Mouse (Mus musculus) Patski (cell line): ENCODE data around the gene Cuta. TPM values are rescaled to one million over a fixed set of nuclear protein-coding genes. Genes with fewer than 3 reads are reported as not detected.
"Not testable (repeated sequence)": the region's sequence is repeated elsewhere in the genome, so short reads cannot be mapped to it uniquely, and the experiment has no call there.

Experiments
- ATAC-seq: fragments of 100-300 bp; one replicate; pipeline ENCODE4 v1.8.0; 2021
- CTCF ChIA-PET: fragments of 350-600 bp; sonication (Branson Sonifier 250); formaldehyde crosslinking; loops from one replicate; lab custom pipeline; 2022; ENCODE audit warnings: inconsistent platforms; lab: Charles Lee
- POLR2A ChIA-PET: fragments of 350-600 bp; sonication (Branson Sonifier 250); formaldehyde crosslinking; loops from one replicate; lab custom pipeline; 2022; ENCODE audit warnings: antibody characterized with exemption, inconsistent platforms; lab: Charles Lee
- DNase-seq: peaks from one replicate; pipeline ENCODE4 v3.0.0-alpha.2; 2011; ENCODE audit warnings: low read depth, low spot score
- H3K27me3 ChIP-seq: fragments of 371-371 bp; one replicate; pipeline ENCODE4 v1.5.1; 2021
- CTCF ChIP-seq: fragments of 100-300 bp; IDR thresholded peaks from one replicate; pipeline ENCODE4 v1.5.1; 2021
- in situ Hi-C: fragments of 300-500 bp; cut with MboI; formaldehyde crosslinking; loops from 3 replicates; pipeline ENCODE4 v1.11.1; 2018; ENCODE audit warnings: low pct_unique_long_range_greater_than_20kb, mixed read lengths
- polyA plus RNA-seq: library from polyadenylated mRNA; unstranded; gene quantifications from one replicate; pipeline ENCODE4 v1.2.3, GENCODE M21; 2021

Gene Cuta
- polyA plus RNA-seq, 1 experiment from 2014 or later: 119 TPM

DNA sequence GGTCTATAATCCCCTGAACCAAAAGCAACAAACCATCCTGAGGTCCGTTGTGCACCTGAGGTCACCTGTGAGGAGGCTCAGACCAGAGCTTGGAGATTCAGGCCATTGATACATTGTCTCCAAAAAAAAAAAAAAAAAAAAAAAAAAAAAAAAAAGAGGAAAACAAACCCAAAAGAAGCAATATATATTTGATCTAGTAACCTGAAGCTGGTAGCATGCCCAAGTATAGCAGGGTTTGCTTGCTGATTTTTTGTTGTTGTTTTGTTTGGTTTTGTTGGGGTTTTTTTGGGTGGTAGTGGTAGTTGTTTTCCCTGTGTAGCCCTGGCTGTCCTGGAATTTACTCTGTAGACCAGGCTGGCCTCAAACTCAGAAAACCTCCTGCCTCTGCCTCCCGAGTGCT, 21.0 kb downstream of the Cuta start:
- no peaks in the 10 kb centered on the region for H3K27me3 ChIP-seq
- in situ Hi-C loops: no loop called here
- ChIA-PET POLR2A (no interaction called here), CTCF (interaction anchor here (1.2 kb wide), 1 partner anchor 110 kb away, joined by 4 read pairs; the partner anchor contains the start of gene Bak1)
- no peak for TF ChIP-seq CTCF
- DNase-seq (no peak), ATAC-seq (no peak)

- in situ Hi-C loops, CTCF ChIA-PET, DNase-seq, ATAC-seq, POLR2A ChIA-PET, H3K27me3 ChIP-seq: not testable (repeated sequence)
Observed at GRCm38 (mm10) chr17:26917560-26917959, 21.8 kb downstream of the Cuta start.

- in situ Hi-C loops: no loop called here
- POLR2A ChIA-PET: no interaction called here
- CTCF ChIA-PET: interaction anchor here (0.6 to 1.2 kb wide), 5 partner anchors 11 to 63 kb away, joined by 3 to 4 read pairs (median 4); no protein-coding TSS in a partner anchor
- TF ChIP-seq CTCF: peak; percentile 96
- DNase-seq (peak; percentile 89), ATAC-seq (peak; percentile 90)
- H3K27me3 ChIP-seq: no peaks in the 10 kb centered on the region
Observed at GRCm38 (mm10) chr17:26916711-26917482, 22.5 kb downstream of the Cuta start, which contains the start of gene Kifc5b. TSS of gene Kifc5b (plus strand) at chr17:26917091.

DNA sequence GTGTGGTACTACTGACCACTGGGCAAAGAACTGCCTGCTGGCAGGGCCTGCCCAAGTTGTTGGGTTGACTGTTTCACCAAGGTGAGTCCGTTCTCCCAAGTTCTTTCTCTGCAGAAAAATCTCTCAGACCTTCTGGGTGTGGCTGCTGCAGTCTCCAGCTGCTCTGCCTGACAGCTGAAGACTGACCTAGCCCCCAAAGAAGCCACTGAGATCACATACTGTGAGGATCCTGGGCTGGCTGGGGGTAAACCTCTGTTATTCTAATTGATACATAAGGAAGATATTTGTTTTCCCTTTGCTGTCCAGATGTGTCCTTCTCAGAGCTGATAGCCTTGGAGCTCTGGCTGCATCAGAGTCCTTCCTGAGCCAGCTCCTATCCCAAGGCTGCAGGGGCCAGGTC, 24.1 kb downstream of the Cuta start:
- ChIA-PET POLR2A (no interaction called here), CTCF (no interaction called here)
- ATAC-seq (no peak), DNase-seq (no peak)
- no peaks in the 10 kb centered on the region for H3K27me3 ChIP-seq
- in situ Hi-C loops: no loop called here
- TF ChIP-seq CTCF: no peak

DNA sequence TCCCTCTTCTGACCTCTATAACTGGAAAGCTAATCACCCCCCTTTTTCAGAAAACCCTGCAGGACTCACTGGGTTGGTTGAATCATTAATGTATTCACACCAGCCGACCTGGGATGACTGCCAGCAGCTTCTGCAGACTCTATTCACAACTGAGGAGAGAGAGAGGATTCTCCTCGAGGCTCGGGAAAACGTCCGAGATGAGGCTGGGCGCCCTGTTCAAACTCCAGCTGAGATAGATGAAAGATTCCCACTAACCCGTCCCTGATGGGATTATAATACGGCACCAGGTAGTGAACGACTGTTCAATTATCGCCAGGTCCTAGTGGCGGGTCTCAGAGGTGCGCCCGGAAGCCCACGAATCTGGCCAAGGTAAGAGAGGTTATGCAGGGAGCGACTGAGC, 31.9 kb downstream of the Cuta start:
- H3K27me3 ChIP-seq, ATAC-seq, CTCF ChIA-PET, DNase-seq, in situ Hi-C loops, POLR2A ChIA-PET: not testable (repeated sequence)

GRCm38 (mm10) chr17:26904320-26904719, 35.0 kb downstream of the Cuta start:
- CTCF ChIA-PET: interaction anchor here (1.9 kb wide), 1 partner anchor 9 kb away, joined by 6 read pairs; no protein-coding TSS in a partner anchor
- TF ChIP-seq CTCF: no peak
- ATAC-seq (no peak), DNase-seq (no peak)
- POLR2A ChIA-PET: no interaction called here
- in situ Hi-C loops: no loop called here
- peaks cover 8% of the 10 kb centered on the region for H3K27me3 ChIP-seq

DNA sequence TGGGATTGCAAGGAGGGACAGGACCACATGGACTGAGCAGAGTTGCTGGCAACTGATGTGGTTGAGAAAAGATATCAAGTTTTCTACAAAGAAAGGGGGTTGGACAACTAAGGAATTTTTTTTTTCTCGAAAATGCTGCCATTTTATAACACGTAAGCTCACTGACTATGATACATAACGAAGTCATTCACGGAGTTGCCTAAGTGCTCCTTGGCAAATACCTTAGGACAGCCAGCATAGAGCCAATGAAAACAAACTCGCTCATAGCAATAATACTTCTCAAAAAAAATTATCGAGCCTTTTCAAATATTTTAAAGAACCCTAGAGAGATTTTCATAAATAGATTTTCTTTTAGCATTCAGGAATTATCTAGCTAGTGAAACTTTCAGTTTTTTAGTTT, 38.5 kb downstream of the Cuta start:
- ChIA-PET CTCF (interaction anchor here (1.1 kb wide), 1 partner anchor 16 kb away, joined by 3 read pairs; the partner anchor contains the start of gene Kifc5b), POLR2A (interaction anchor here (0.5 kb wide), 1 partner anchor 1206 kb away, joined by 3 read pairs; no protein-coding TSS in a partner anchor)
- DNase-seq: no peak
- TF ChIP-seq CTCF: no peak
- in situ Hi-C loops: no loop called here
- peaks cover 8% of the 10 kb centered on the region for H3K27me3 ChIP-seq
- no peak for ATAC-seq

- TF ChIP-seq CTCF: peak; percentile 88
- no peak for ATAC-seq
Observed at GRCm38 (mm10) chr17:26895578-26895977, 43.8 kb downstream of the Cuta start.

GRCm38 (mm10) chr17:26894342-26894741, 45.0 kb downstream of the Cuta start:
- ChIA-PET CTCF (interaction anchor here (1.8 kb wide), 1 partner anchor 10 kb away, joined by 5 read pairs; no protein-coding TSS in a partner anchor), POLR2A (no interaction called here)
- in situ Hi-C loops: no loop called here
- H3K27me3 ChIP-seq: no peaks in the 10 kb centered on the region
- TF ChIP-seq CTCF: no peak
- DNase-seq (no peak), ATAC-seq (no peak)

More at GRCm38 (mm10) chr17:26895578-26895977, 43.8 kb downstream of the Cuta start:
- no peaks in the 10 kb centered on the region for H3K27me3 ChIP-seq
- ChIA-PET POLR2A (interaction anchor here (0.9 kb wide), 1 partner anchor 49 kb away, joined by 3 read pairs; no protein-coding TSS in a partner anchor), CTCF (interaction anchor here (1.3 to 1.8 kb wide), 4 partner anchors 9 to 100 kb away, joined by 3 to 8 read pairs (median 6); no protein-coding TSS in a partner anchor)
- in situ Hi-C loops: no loop called here
- DNase-seq: no peak

DNA sequence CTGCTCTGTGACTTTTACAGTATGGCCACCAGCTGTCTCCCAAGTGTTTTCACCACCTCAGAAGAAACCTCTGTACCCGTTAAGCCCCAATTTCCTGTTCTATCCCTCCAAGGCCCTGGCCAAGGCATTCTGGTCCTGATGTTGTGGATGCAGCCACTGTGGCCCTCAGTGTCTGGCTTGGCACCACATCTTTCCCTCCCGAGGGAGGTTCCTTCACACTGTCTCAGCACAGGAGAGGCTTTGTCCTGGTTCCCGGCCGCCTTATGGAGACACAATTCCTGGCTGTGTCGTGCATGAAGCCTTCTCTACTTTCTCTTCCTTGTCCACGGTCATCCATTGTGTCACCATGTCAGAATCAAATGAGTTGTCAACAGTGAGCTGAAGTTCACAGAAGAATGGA, 45.9 kb downstream of the Cuta start:
- H3K27me3 ChIP-seq: no peaks in the 10 kb centered on the region
- POLR2A ChIA-PET: no interaction called here
- CTCF ChIA-PET: interaction anchor here (1.4 kb wide), 1 partner anchor 99 kb away, joined by 6 read pairs; no protein-coding TSS in a partner anchor
- ATAC-seq (no peak), DNase-seq (no peak)
- in situ Hi-C loops: no loop called here
- no peak for TF ChIP-seq CTCF
